Mouse (Mus musculus): ENCODE data around the gene Adrm1. TPM values are rescaled to one million over a fixed set of nuclear protein-coding genes. Genes with fewer than 3 reads are reported as not detected.

Adrm1 gene
- total and polyA plus RNA-seq, 3 experiments = 76.0 to 89.0 (median 79.2) TPM

DNA sequence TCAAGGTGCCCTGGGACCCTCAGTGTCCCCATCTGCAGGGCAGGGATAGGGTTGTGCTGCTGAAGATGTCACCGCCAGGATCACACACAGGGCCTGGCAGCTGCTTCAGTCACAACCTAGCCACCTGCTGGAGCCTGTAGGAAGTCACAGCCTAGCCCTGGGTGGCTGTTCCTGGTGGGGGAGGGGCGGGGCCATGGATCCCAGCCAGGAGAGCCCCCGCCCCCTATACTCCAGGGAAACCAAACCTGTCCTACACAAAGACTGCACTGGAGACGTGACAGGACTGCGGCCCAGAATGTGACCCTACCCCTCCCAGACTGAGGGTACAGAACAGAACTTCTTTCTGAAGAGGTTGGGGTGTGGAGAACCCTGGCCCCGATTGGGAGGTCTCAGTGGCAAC is 51.0 kb downstream of the Adrm1 start:
- intact Hi-C loops (cut with DNase I) = no loop called here
- Histone ChIP-seq H3K79me2 (replicated peaks; ENCODE audit: control insufficient read depth, insufficient read depth, low read length) (no peaks in the 10 kb centered on the region; the same call in none of the 2 replicates), H3K27me3 (ENCODE audit: control insufficient read depth, insufficient read depth, low read length) (no peaks in the 10 kb centered on the region), H3K27ac (peak overlapping the region; percentile 51), H3K4me1 (ENCODE audit: control insufficient read depth, insufficient read depth, low read length) (peaks cover 41% of the 10 kb centered on the region), H3K9ac (ENCODE audit: low read depth, low read length) (0 out of 2 replicates have a peak overlapping the region, but pooled peaks have one; percentile 17), H3K4me3 (no peak overlapping the region), H3K36me3 (ENCODE audit: control insufficient read depth, insufficient read depth, low read length) (peaks cover 3% of the 10 kb centered on the region; the same call in 1 of the 2 replicates)
- 17% methylated on average over 6 of the region's 6 CpGs for WGBS
- peak; percentile 54 to 64 for DNase-seq
- TF ChIP-seq EP300 (IDR thresholded peaks at IDR 0.05; ENCODE audit: insufficient read depth, low read depth, low read length) (no peak), CTCF (IDR thresholded peaks at IDR 0.05) (peak; percentile 62), POLR2A (IDR thresholded peaks at IDR 0.05; ENCODE audit: insufficient read depth, low read depth, low read length) (no peak)

DNA sequence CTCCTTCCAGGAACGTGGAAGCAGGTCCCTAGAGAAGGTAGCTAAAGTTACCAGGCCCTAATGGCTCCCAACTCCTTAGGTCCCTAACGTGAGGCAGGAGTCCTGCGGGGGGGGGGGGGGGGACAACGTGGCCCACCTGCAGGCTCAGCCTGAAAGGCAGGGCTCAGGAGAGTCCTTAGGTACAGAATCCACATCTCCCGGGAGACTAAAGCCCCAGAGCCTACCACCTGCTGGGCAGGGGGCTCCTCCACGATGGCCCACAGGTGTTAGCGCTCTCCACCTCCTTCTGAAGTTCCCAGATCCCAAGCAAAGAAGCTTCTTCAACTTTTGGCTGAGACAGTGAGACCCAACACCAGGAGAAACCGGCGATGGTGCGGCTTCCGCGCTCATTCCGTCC is 53.4 kb downstream of the Adrm1 start:
- Histone ChIP-seq H3K4me3 (peak overlapping the region; percentile 82), H3K79me2 (replicated peaks; ENCODE audit: control insufficient read depth, insufficient read depth, low read length) (no peaks in the 10 kb centered on the region; the same call in none of the 2 replicates), H3K9ac (ENCODE audit: low read depth, low read length) (peak overlapping the region; percentile 89), H3K36me3 (ENCODE audit: control insufficient read depth, insufficient read depth, low read length) (no peaks in the 10 kb centered on the region), H3K27me3 (ENCODE audit: control insufficient read depth, insufficient read depth, low read length) (no peaks in the 10 kb centered on the region), H3K4me1 (ENCODE audit: control insufficient read depth, insufficient read depth, low read length) (peaks cover 27% of the 10 kb centered on the region), H3K27ac (peak overlapping the region; percentile 89)
- DNase-seq = no peak
- TF ChIP-seq EP300 (IDR thresholded peaks at IDR 0.05; ENCODE audit: insufficient read depth, low read depth, low read length) = no peak
- TF ChIP-seq CTCF (IDR thresholded peaks at IDR 0.05) = no peak
- no peak for TF ChIP-seq POLR2A (IDR thresholded peaks at IDR 0.05; ENCODE audit: insufficient read depth, low read depth, low read length)
- intact Hi-C loops (cut with DNase I) = no loop called here
- WGBS = 15% methylated on average over 13 of the region's 13 CpGs

GRCm38 (mm10) chr2:180225044-180225761 is 53.9 kb downstream of the Adrm1 start:
- peak; percentile 59 to 66 for DNase-seq
- TF ChIP-seq EP300 (IDR thresholded peaks at IDR 0.05; ENCODE audit: insufficient read depth, low read depth, low read length) (no peak), CTCF (IDR thresholded peaks at IDR 0.05) (no peak; the same call in 1 of the 2 replicates), POLR2A (IDR thresholded peaks at IDR 0.05; ENCODE audit: insufficient read depth, low read depth, low read length) (no peak)
- under 1% methylated on average over 55 of the region's 55 CpGs for WGBS
- H3K27ac ChIP-seq = peak overlapping the region; percentile 89
- H3K4me3 ChIP-seq = peak overlapping the region; percentile 82
- no peaks in the 10 kb centered on the region for H3K36me3 ChIP-seq (ENCODE audit: control insufficient read depth, insufficient read depth, low read length)
- H3K27me3 ChIP-seq (ENCODE audit: control insufficient read depth, insufficient read depth, low read length) = no peaks in the 10 kb centered on the region
- peaks cover 22% of the 10 kb centered on the region for H3K4me1 ChIP-seq (ENCODE audit: control insufficient read depth, insufficient read depth, low read length)
- peak overlapping the region; percentile 89 for H3K9ac ChIP-seq (ENCODE audit: low read depth, low read length)
- no peaks in the 10 kb centered on the region; the same call in none of the 2 replicates for H3K79me2 ChIP-seq (replicated peaks; ENCODE audit: control insufficient read depth, insufficient read depth, low read length)
- intact Hi-C loops (cut with DNase I) = no loop called here

Small RNAs within 50 kb of the gene (microRNA-seq; reads per million reads assigned to microRNA genes)
- gene Mir7005 = 0 reads per million in 2 experiments

Other genes starting within 250 kb of the Adrm1 start
- 10 to 100 TPM; 16.4 to 20.5 TPM for gene Taf4, start 194.8 kb upstream of the Adrm1 start, total RNA-seq (2021)
- 7.4 and 8.6 TPM in 2 replicates for gene Taf4, start 194.8 kb upstream of the Adrm1 start, polyA plus RNA-seq (2012; rRNA removed)
- 10 to 100 TPM; 60.1 to 71.4 TPM for gene Lsm14b, start 146.5 kb upstream of the Adrm1 start, total RNA-seq (2021)
- 41.2 and 47.6 TPM in 2 replicates for gene Lsm14b, start 146.5 kb upstream of the Adrm1 start, polyA plus RNA-seq (2012; rRNA removed)
- 100 to 1,000 TPM; 140 to 162 TPM for gene Psma7, start 129.1 kb upstream of the Adrm1 start, total RNA-seq (2021)
- 134 and 139 TPM in 2 replicates for gene Psma7, start 129.1 kb upstream of the Adrm1 start, polyA plus RNA-seq (2012; rRNA removed)
- 1 to 10 TPM; 1.9 to 2.0 TPM for gene Ss18l1, start 129.0 kb upstream of the Adrm1 start, total RNA-seq (2021)
- 3.8 and 5.2 TPM in 2 replicates for gene Ss18l1, start 129.0 kb upstream of the Adrm1 start, polyA plus RNA-seq (2012; rRNA removed)
- gene Mtg2, start 100.9 kb upstream of the Adrm1 start, total RNA-seq (2021) = 10 to 100 TPM; 27.1 to 30.8 TPM
- gene Mtg2, start 100.9 kb upstream of the Adrm1 start, polyA plus RNA-seq (2012; rRNA removed) = 23.2 and 32.0 TPM in 2 replicates
- gene Hrh3, start 67.0 kb upstream of the Adrm1 start, total RNA-seq (2021) = under 1 TPM in 1 of 2 experiments, not detected in 1; 0.21 TPM
- gene Hrh3, start 67.0 kb upstream of the Adrm1 start, polyA plus RNA-seq (2012; rRNA removed) = 0.06 TPM in 1 of 2 replicates, not detected in the other
- 10 to 100 TPM; 31.8 to 36.4 TPM for gene Osbpl2, start 52.2 kb upstream of the Adrm1 start, total RNA-seq (2021)
- 27.6 and 38.5 TPM in 2 replicates for gene Osbpl2, start 52.2 kb upstream of the Adrm1 start, polyA plus RNA-seq (2012; rRNA removed)
- 100 to 1,000 TPM in 1 of 2 experiments, 10 to 100 TPM in 1; 66.3 to 104 TPM for gene Lama5, start 54.4 kb downstream of the Adrm1 start, total RNA-seq (2021)
- gene Lama5, start 54.4 kb downstream of the Adrm1 start, polyA plus RNA-seq (2012; rRNA removed) = 83.6 and 109 TPM in 2 replicates
- 100 to 1,000 TPM; 506 to 570 TPM for gene Rps21, start 85.9 kb downstream of the Adrm1 start, total RNA-seq (2021)
- 991 and 1,183 TPM in 2 replicates for gene Rps21, start 85.9 kb downstream of the Adrm1 start, polyA plus RNA-seq (2012; rRNA removed)
- gene Cables2, start 102.0 kb downstream of the Adrm1 start, total RNA-seq (2021) = 10 to 100 TPM; 11.2 to 14.3 TPM
- gene Cables2, start 102.0 kb downstream of the Adrm1 start, polyA plus RNA-seq (2012; rRNA removed) = 17.6 and 26.7 TPM in 2 replicates
- not detected for gene Rbbp8nl, start 118.4 kb downstream of the Adrm1 start, total RNA-seq (2021)
- gene Rbbp8nl, start 118.4 kb downstream of the Adrm1 start, polyA plus RNA-seq (2012; rRNA removed) = not detected in 2 replicates
- under 1 TPM; 0.63 to 0.89 TPM for gene Gata5, start 163.2 kb downstream of the Adrm1 start, total RNA-seq (2021)
- 1.1 TPM in 2 replicates for gene Gata5, start 163.2 kb downstream of the Adrm1 start, polyA plus RNA-seq (2012; rRNA removed)